Mouse (Mus musculus) forebrain, embryonic 10.5 days (tissue): ENCODE measurements around the gene Fam69a. TPM values are rescaled to one million over a fixed set of nuclear protein-coding genes. Genes with fewer than 3 reads are reported as not detected.
"Not testable (repeated sequence)": the region's sequence is repeated elsewhere in the genome, so short reads cannot be mapped to it uniquely, and the experiment has no call there.

Source experiments
- DNase-seq: peaks from one replicate; pipeline ENCODE4 v3.0.0-alpha.2; 2017; ENCODE audit warnings: low spot score; ENCODE audit errors: extremely low spot score
- H3K27ac ChIP-seq: fragments of 300-500 bp; sonication (generic); 2 replicates; pipeline ENCODE4 v1.5.1; 2016; ENCODE audit warnings: mild to moderate bottlenecking
- H3K27me3 ChIP-seq: fragments of 300-500 bp; sonication (generic); 2 replicates; pipeline ENCODE4 v1.6.1; 2016; ENCODE audit warnings: mild to moderate bottlenecking; ENCODE audit not compliant: poor library complexity, severe bottlenecking
- H3K36me3 ChIP-seq: fragments of 300-500 bp; sonication (generic); replicated peaks from 2 replicates; pipeline ENCODE4 v1.6.1; 2016; ENCODE audit warnings: mild to moderate bottlenecking, moderate library complexity
- H3K4me1 ChIP-seq: fragments of 300-500 bp; sonication (generic); 2 replicates; pipeline ENCODE4 v1.6.1; 2016
- H3K4me3 ChIP-seq: fragments of 300-500 bp; sonication (generic); 2 replicates; pipeline ENCODE4 v1.5.1; 2016; ENCODE audit warnings: mild to moderate bottlenecking, moderate library complexity
- H3K9me3 ChIP-seq: fragments of 300-500 bp; sonication (generic); 2 replicates; pipeline ENCODE4 v1.6.1; 2016; ENCODE audit warnings: mild to moderate bottlenecking, moderate library complexity
- WGBS: fragments of 180-500 bp; shearing (Covaris S2); methylation state at CpG from one replicate; pipeline ENCODE4 v1.1.7; 2016; 5-methylcytosine and 5-hydroxymethylcytosine counted together
- polyA plus RNA-seq: library from polyadenylated mRNA; unstranded; fragments of >200 nt; fragmentation: Nextera tagmentation; extraction: Ambion mirVana; gene quantifications from 2 replicates; pipeline ENCODE4 v1.2.1, GENCODE M21; 2016

Gene Fam69a
- polyA plus RNA-seq, 1 experiment from 2014 or later: 16.2 TPM

- Histone ChIP-seq H3K27me3 (no peaks in the 10 kb centered on the region), H3K9me3 (no peaks in the 10 kb centered on the region), H3K4me1 (0 out of 2 replicates have a peak, but pooled peaks cover 3% of the 10 kb centered on the region), H3K27ac (no peak overlapping the region), H3K4me3 (no peak overlapping the region), H3K36me3 (no peaks in the 10 kb centered on the region)
- no peak for DNase-seq
- WGBS: 88% methylated on average over 8 of the region's 8 CpGs
These were observed 27.1 kb downstream of the Fam69a start for GRCm38 (mm10) chr5:107959624-107960300.

- Histone ChIP-seq H3K27me3 (no peaks in the 10 kb centered on the region), H3K4me3 (no peak overlapping the region), H3K27ac (no peak overlapping the region), H3K9me3 (no peaks in the 10 kb centered on the region), H3K36me3 (no peaks in the 10 kb centered on the region), H3K4me1 (no peaks in the 10 kb centered on the region)
- 87% methylated on average over 5 of the region's 5 CpGs for WGBS
- no peak for DNase-seq
These were observed 36.2 kb downstream of the Fam69a start for GRCm38 (mm10) chr5:107950643-107951042.

- no peaks in the 10 kb centered on the region for H3K36me3 ChIP-seq
- WGBS: 89% methylated on average over 3 of the region's 3 CpGs
- H3K9me3 ChIP-seq: no peaks in the 10 kb centered on the region
- no peak overlapping the region for H3K27ac ChIP-seq
- H3K4me1 ChIP-seq: no peaks in the 10 kb centered on the region
- no peak overlapping the region for H3K4me3 ChIP-seq
- no peak for DNase-seq
- H3K27me3 ChIP-seq: no peaks in the 10 kb centered on the region
These were observed 37.3 kb downstream of the Fam69a start for GRCm38 (mm10) chr5:107949607-107950006.

GRCm38 (mm10) chr5:107948899-107949298, 38.0 kb downstream of the Fam69a start:
- Histone ChIP-seq H3K27me3 (no peaks in the 10 kb centered on the region), H3K9me3 (no peaks in the 10 kb centered on the region), H3K27ac (no peak overlapping the region), H3K4me1 (no peaks in the 10 kb centered on the region), H3K4me3 (no peak overlapping the region), H3K36me3 (no peaks in the 10 kb centered on the region)
- 96% methylated on average over 1 of the region's 1 CpGs for WGBS
- no peak for DNase-seq

GRCm38 (mm10) chr5:107947548-107947947, 39.3 kb downstream of the Fam69a start:
- WGBS: 89% methylated on average over 2 of the region's 2 CpGs
- Histone ChIP-seq H3K27ac (no peak overlapping the region), H3K9me3 (no peaks in the 10 kb centered on the region), H3K27me3 (no peaks in the 10 kb centered on the region), H3K4me1 (no peaks in the 10 kb centered on the region), H3K36me3 (no peaks in the 10 kb centered on the region), H3K4me3 (no peak overlapping the region)
- DNase-seq: no peak

GRCm38 (mm10) chr5:107946475-107946874, 40.4 kb downstream of the Fam69a start:
- Histone ChIP-seq H3K27ac (no peak overlapping the region), H3K27me3 (no peaks in the 10 kb centered on the region), H3K4me1 (peaks cover 1% of the 10 kb centered on the region; the same call in 1 of the 2 replicates), H3K9me3 (no peaks in the 10 kb centered on the region), H3K36me3 (no peaks in the 10 kb centered on the region), H3K4me3 (no peak overlapping the region)
- 74% methylated on average over 1 of the region's 1 CpGs for WGBS
- no peak for DNase-seq

- Histone ChIP-seq H3K9me3 (no peaks in the 10 kb centered on the region), H3K27me3 (no peaks in the 10 kb centered on the region), H3K4me3 (no peak overlapping the region), H3K4me1 (peaks cover 5% of the 10 kb centered on the region; the same call in 1 of the 2 replicates), H3K36me3 (no peaks in the 10 kb centered on the region), H3K27ac (no peak overlapping the region)
- no peak for DNase-seq
- 92% methylated on average over 6 of the region's 6 CpGs for WGBS
These were observed 43.4 kb downstream of the Fam69a start for GRCm38 (mm10) chr5:107943526-107943925.

GRCm38 (mm10) chr5:107942941-107943340, 43.9 kb downstream of the Fam69a start:
- WGBS: 80% methylated on average over 1 of the region's 1 CpGs
- H3K27me3 ChIP-seq: no peaks in the 10 kb centered on the region

GRCm38 (mm10) chr5:107941222-107941621, 45.7 kb downstream of the Fam69a start:
- no peak overlapping the region for H3K27ac ChIP-seq
- H3K4me1 ChIP-seq: peaks cover 5% of the 10 kb centered on the region; the same call in 1 of the 2 replicates
- WGBS: 45% methylated on average over 6 of the region's 6 CpGs
- no peaks in the 10 kb centered on the region for H3K9me3 ChIP-seq
- no peak overlapping the region for H3K4me3 ChIP-seq
- no peaks in the 10 kb centered on the region for H3K36me3 ChIP-seq
- DNase-seq: no peak
- no peaks in the 10 kb centered on the region for H3K27me3 ChIP-seq

More at GRCm38 (mm10) chr5:107942941-107943340, 43.9 kb downstream of the Fam69a start:
- Histone ChIP-seq H3K4me3 (no peak overlapping the region), H3K36me3 (no peaks in the 10 kb centered on the region), H3K27ac (no peak overlapping the region), H3K9me3 (no peaks in the 10 kb centered on the region), H3K4me1 (peaks cover 5% of the 10 kb centered on the region; the same call in 1 of the 2 replicates)
- DNase-seq: no peak

GRCm38 (mm10) chr5:107939701-107940100, 47.2 kb downstream of the Fam69a start:
- Histone ChIP-seq H3K9me3 (no peaks in the 10 kb centered on the region), H3K27ac (no peak overlapping the region), H3K36me3 (no peaks in the 10 kb centered on the region), H3K27me3 (no peaks in the 10 kb centered on the region), H3K4me1 (peaks cover 5% of the 10 kb centered on the region; the same call in 1 of the 2 replicates), H3K4me3 (no peak overlapping the region)
- 81% methylated on average over 3 of the region's 3 CpGs for WGBS
- DNase-seq: no peak

- no peak overlapping the region for H3K4me3 ChIP-seq
- no peaks in the 10 kb centered on the region for H3K9me3 ChIP-seq
- no peak for DNase-seq
- no peaks in the 10 kb centered on the region for H3K27me3 ChIP-seq
- H3K4me1 ChIP-seq: peaks cover 5% of the 10 kb centered on the region; the same call in 1 of the 2 replicates
- WGBS: 92% methylated on average over 2 of the region's 2 CpGs
- H3K36me3 ChIP-seq: no peaks in the 10 kb centered on the region
- H3K27ac ChIP-seq: no peak overlapping the region
These were observed 48.0 kb downstream of the Fam69a start for GRCm38 (mm10) chr5:107938886-107939285.

- H3K27me3 ChIP-seq, H3K27ac ChIP-seq, H3K9me3 ChIP-seq, DNase-seq, H3K4me3 ChIP-seq, H3K4me1 ChIP-seq, H3K36me3 ChIP-seq: not testable (repeated sequence)
- WGBS: 88% methylated on average over 1 of the region's 1 CpGs
These were observed 48.4 kb downstream of the Fam69a start for GRCm38 (mm10) chr5:107938483-107938882.

- Histone ChIP-seq H3K4me3 (no peak overlapping the region), H3K36me3 (no peaks in the 10 kb centered on the region), H3K4me1 (peaks cover 5% of the 10 kb centered on the region; the same call in 1 of the 2 replicates), H3K9me3 (no peaks in the 10 kb centered on the region), H3K27me3 (no peaks in the 10 kb centered on the region), H3K27ac (no peak overlapping the region)
- 89% methylated on average over 10 of the region's 10 CpGs for WGBS
- no peak for DNase-seq
These were observed 50.1 kb downstream of the Fam69a start for GRCm38 (mm10) chr5:107936625-107937389.
